Mouse (Mus musculus): Measurements from ENCODE around the gene Lalba. TPM values are rescaled to one million over a fixed set of nuclear protein-coding genes. Genes with fewer than 3 reads are reported as not detected.
"Not testable (repeated sequence)": the region's sequence is repeated elsewhere in the genome, so short reads cannot be mapped to it uniquely, and the experiment has no call there.

Gene Lalba
- polyA plus RNA-seq, 2 experiments from 2014 or later = 0.56 TPM; not detected in 1

- ATAC-seq = no peak
Observed at GRCm38 (mm10) chr15:98491332-98491731, 8.8 kb upstream of the Lalba start.

- ATAC-seq = no peak
Observed at GRCm38 (mm10) chr15:98486433-98487021, 4.0 kb upstream of the Lalba start.

GRCm38 (mm10) chr15:98483907-98484886 is 1.7 kb upstream of the Lalba start:
- ATAC-seq = no peak

GRCm38 (mm10) chr15:98479568-98480102 is 2.9 kb downstream of the Lalba start:
- ATAC-seq = no peak

GRCm38 (mm10) chr15:98476281-98476680 is 6.2 kb downstream of the Lalba start:
- no peak for ATAC-seq

GRCm38 (mm10) chr15:98475382-98475781 is 7.1 kb downstream of the Lalba start:
- ATAC-seq = no peak

- no peak for ATAC-seq
Observed at GRCm38 (mm10) chr15:98474958-98475357, 7.6 kb downstream of the Lalba start.

GRCm38 (mm10) chr15:98471539-98471938 is 11.0 kb downstream of the Lalba start:
- ATAC-seq = no peak

- no peak for ATAC-seq
Observed at GRCm38 (mm10) chr15:98469596-98469995, 12.9 kb downstream of the Lalba start, which contains the start of gene OR5BS1P. TSS of gene OR5BS1P (plus strand) at chr15:98469896.

GRCm38 (mm10) chr15:98452288-98452687 is 30.2 kb downstream of the Lalba start, which contains the start of gene Olfr281:
TSS of gene Olfr281 (plus strand) at chr15:98452588.
- ATAC-seq = no peak

GRCm38 (mm10) chr15:98448521-98448920 is 34.0 kb downstream of the Lalba start:
- no peak for ATAC-seq

GRCm38 (mm10) chr15:98444561-98444960 is 38.0 kb downstream of the Lalba start:
- no peak for ATAC-seq

GRCm38 (mm10) chr15:98430925-98431324 is 51.6 kb downstream of the Lalba start, which contains the start of gene Olfr282:
TSS of gene Olfr282 (plus strand) at chr15:98431225.
- not testable (repeated sequence) for ATAC-seq

Other genes with a start within 250 kb of the Lalba start
- gene Olfr286, start 248.3 kb downstream of the Lalba start, polyA plus RNA-seq (2017; shearing (Covaris generic)) = under 1 TPM in 1 of 2 experiments, not detected in 1; 0.15 TPM
- not detected for gene H1fnt, start 225.4 kb downstream of the Lalba start, polyA plus RNA-seq (2017; shearing (Covaris generic))
- gene Zfp641, start 186.6 kb downstream of the Lalba start, polyA plus RNA-seq (2017; shearing (Covaris generic)) = not detected
- gene Olfr285, start 165.4 kb downstream of the Lalba start, polyA plus RNA-seq (2017; shearing (Covaris generic)) = not detected
- not detected for gene Olfr284, start 141.7 kb downstream of the Lalba start, polyA plus RNA-seq (2017; shearing (Covaris generic))
- gene Olfr283, start 101.8 kb downstream of the Lalba start, polyA plus RNA-seq (2017; shearing (Covaris generic)) = not detected
- gene Olfr282, start 51.5 kb downstream of the Lalba start, polyA plus RNA-seq (2017; shearing (Covaris generic)) = not detected
- gene Olfr281, start 30.1 kb downstream of the Lalba start, polyA plus RNA-seq (2017; shearing (Covaris generic)) = not detected
- not detected for gene OR5BS1P, start 12.8 kb downstream of the Lalba start, polyA plus RNA-seq (2017; shearing (Covaris generic))
- gene Olfr279, start 9.7 kb upstream of the Lalba start, polyA plus RNA-seq (2017; shearing (Covaris generic)) = not detected
- gene Kansl2, start 51.5 kb upstream of the Lalba start, polyA plus RNA-seq (2017; shearing (Covaris generic)) = 10 to 100 TPM; 27.2 to 36.2 TPM
- gene Ccnt1, start 88.2 kb upstream of the Lalba start, polyA plus RNA-seq (2017; shearing (Covaris generic)) = 100 to 1,000 TPM; 103 to 104 TPM
- gene 4930415O20Rik, start 88.3 kb upstream of the Lalba start, polyA plus RNA-seq (2017; shearing (Covaris generic)) = not detected
- 1 to 10 TPM; 1.1 to 1.5 TPM for gene Adcy6, start 127.4 kb upstream of the Lalba start, polyA plus RNA-seq (2017; shearing (Covaris generic))
- gene Cacnb3, start 148.1 kb upstream of the Lalba start, polyA plus RNA-seq (2017; shearing (Covaris generic)) = not detected
- 10 to 100 TPM; 29.4 to 29.8 TPM for gene Ddx23, start 180.2 kb upstream of the Lalba start, polyA plus RNA-seq (2017; shearing (Covaris generic))
- gene Rnd1, start 194.7 kb upstream of the Lalba start, polyA plus RNA-seq (2017; shearing (Covaris generic)) = 1 to 10 TPM in 1 of 2 experiments, under 1 TPM in 1; 0.35 to 1.9 TPM
- gene Ccdc65, start 225.5 kb upstream of the Lalba start, polyA plus RNA-seq (2017; shearing (Covaris generic)) = not detected
- gene Fkbp11, start 245.5 kb upstream of the Lalba start, polyA plus RNA-seq (2017; shearing (Covaris generic)) = 1 to 10 TPM in 1 of 2 experiments, under 1 TPM in 1; 0.75 to 1.0 TPM

Data from CD4-positive, CD25-positive, alpha-beta regulatory T cell, adult 4 months (primary cell).